Mouse (Mus musculus): ENCODE measurements at regions not wholly inside any gene's neighbourhood (a gene's known extent, or its start where the extent isn't known, plus 50 kb on each side); places are given as distances from the start of the nearest gene placed in this dataset.
A peak's percentile ranks its signal among the peaks of the same experiment; 100 is the strongest.

- TF ChIP-seq POLR2AphosphoS5 (IDR thresholded peaks at IDR 0.05; ENCODE audit: insufficient replicate concordance, low read depth, low read length) (no peak), TAL1 (conservative IDR thresholded peaks at IDR 0.05; ENCODE audit: low read depth, low read length) (no peak), GATA2 (IDR thresholded peaks at IDR 0.05; ENCODE audit: borderline replicate concordance, low read depth, low read length) (no peak), GATA1 (IDR thresholded peaks at IDR 0.05; ENCODE audit: borderline replicate concordance, low read length) (no peak), CTCF (IDR thresholded peaks at IDR 0.05; ENCODE audit: low read depth, low read length) (no peak)
- Histone ChIP-seq H3K27me3 (ENCODE audit: insufficient read depth, low read length) (no peaks in the 10 kb centered on the region), H3K36me3 (replicated peaks) (no peaks in the 10 kb centered on the region), H3K4me1 (ENCODE audit: insufficient read depth, low read depth, low read length) (no peaks in the 10 kb centered on the region), H3K4me3 (ENCODE audit: low read depth, low read length) (no peak overlapping the region), H3K9me3 (replicated peaks) (no peaks in the 10 kb centered on the region)
- DNase-seq (ENCODE audit: low spot score) = no peak
- no peak for ATAC-seq (ENCODE audit: extremely low read depth, insufficient number of reproducible peaks, low FRiP score, poor library complexity, severe bottlenecking)
These were observed 885.9 kb upstream of the Car8 start for GRCm38 (mm10) chr4:9124586-9125232.

- Histone ChIP-seq H3K9me3 (replicated peaks) (no peaks in the 10 kb centered on the region), H3K4me1 (ENCODE audit: insufficient read depth, low read depth, low read length) (no peaks in the 10 kb centered on the region), H3K4me3 (ENCODE audit: low read depth, low read length) (no peak overlapping the region), H3K36me3 (replicated peaks) (no peaks in the 10 kb centered on the region), H3K27me3 (ENCODE audit: insufficient read depth, low read length) (no peaks in the 10 kb centered on the region)
- TF ChIP-seq GATA1 (IDR thresholded peaks at IDR 0.05; ENCODE audit: borderline replicate concordance, low read length) = no peak
- no peak for TF ChIP-seq CTCF (IDR thresholded peaks at IDR 0.05; ENCODE audit: low read depth, low read length)
- no peak for TF ChIP-seq GATA2 (IDR thresholded peaks at IDR 0.05; ENCODE audit: borderline replicate concordance, low read depth, low read length)
- no peak for TF ChIP-seq POLR2AphosphoS5 (IDR thresholded peaks at IDR 0.05; ENCODE audit: insufficient replicate concordance, low read depth, low read length)
- TF ChIP-seq TAL1 (conservative IDR thresholded peaks at IDR 0.05; ENCODE audit: low read depth, low read length) = no peak
- DNase-seq (ENCODE audit: low spot score) = no peak
- ATAC-seq (ENCODE audit: extremely low read depth, insufficient number of reproducible peaks, low FRiP score, poor library complexity, severe bottlenecking) = no peak
These were observed 885.3 kb upstream of the Car8 start for GRCm38 (mm10) chr4:9124109-9124508.

- no peak overlapping the region for H3K4me3 ChIP-seq (ENCODE audit: low read depth, low read length)
- ATAC-seq (ENCODE audit: extremely low read depth, insufficient number of reproducible peaks, low FRiP score, poor library complexity, severe bottlenecking) = no peak
- no peaks in the 10 kb centered on the region for H3K36me3 ChIP-seq (replicated peaks)
- no peaks in the 10 kb centered on the region for H3K4me1 ChIP-seq (ENCODE audit: insufficient read depth, low read depth, low read length)
- no peaks in the 10 kb centered on the region for H3K27me3 ChIP-seq (ENCODE audit: insufficient read depth, low read length)
- no peak for DNase-seq (ENCODE audit: low spot score)
- TF ChIP-seq GATA1 (IDR thresholded peaks at IDR 0.05; ENCODE audit: borderline replicate concordance, low read length) (no peak), GATA2 (IDR thresholded peaks at IDR 0.05; ENCODE audit: borderline replicate concordance, low read depth, low read length) (no peak), POLR2AphosphoS5 (IDR thresholded peaks at IDR 0.05; ENCODE audit: insufficient replicate concordance, low read depth, low read length) (no peak), TAL1 (conservative IDR thresholded peaks at IDR 0.05; ENCODE audit: low read depth, low read length) (no peak), CTCF (IDR thresholded peaks at IDR 0.05; ENCODE audit: low read depth, low read length) (no peak)
- H3K9me3 ChIP-seq (replicated peaks) = no peaks in the 10 kb centered on the region
These were observed 884.7 kb upstream of the Car8 start for GRCm38 (mm10) chr4:9123396-9124031.

GRCm38 (mm10) chr4:9122639-9123286 is 883.9 kb upstream of the Car8 start:
- Histone ChIP-seq H3K27me3 (ENCODE audit: insufficient read depth, low read length) (no peaks in the 10 kb centered on the region), H3K9me3 (replicated peaks) (no peaks in the 10 kb centered on the region), H3K4me3 (ENCODE audit: low read depth, low read length) (no peak overlapping the region), H3K36me3 (replicated peaks) (no peaks in the 10 kb centered on the region), H3K4me1 (ENCODE audit: insufficient read depth, low read depth, low read length) (no peaks in the 10 kb centered on the region)
- no peak for DNase-seq (ENCODE audit: low spot score)
- TF ChIP-seq POLR2AphosphoS5 (IDR thresholded peaks at IDR 0.05; ENCODE audit: insufficient replicate concordance, low read depth, low read length) (no peak), GATA2 (IDR thresholded peaks at IDR 0.05; ENCODE audit: borderline replicate concordance, low read depth, low read length) (no peak), TAL1 (conservative IDR thresholded peaks at IDR 0.05; ENCODE audit: low read depth, low read length) (no peak), GATA1 (IDR thresholded peaks at IDR 0.05; ENCODE audit: borderline replicate concordance, low read length) (no peak), CTCF (IDR thresholded peaks at IDR 0.05; ENCODE audit: low read depth, low read length) (no peak)
- no peak for ATAC-seq (ENCODE audit: extremely low read depth, insufficient number of reproducible peaks, low FRiP score, poor library complexity, severe bottlenecking)

- H3K9me3 ChIP-seq (replicated peaks) = no peaks in the 10 kb centered on the region
- TF ChIP-seq TAL1 (conservative IDR thresholded peaks at IDR 0.05; ENCODE audit: low read depth, low read length) (no peak), POLR2AphosphoS5 (IDR thresholded peaks at IDR 0.05; ENCODE audit: insufficient replicate concordance, low read depth, low read length) (no peak), CTCF (IDR thresholded peaks at IDR 0.05; ENCODE audit: low read depth, low read length) (no peak), GATA2 (IDR thresholded peaks at IDR 0.05; ENCODE audit: borderline replicate concordance, low read depth, low read length) (no peak), GATA1 (IDR thresholded peaks at IDR 0.05; ENCODE audit: borderline replicate concordance, low read length) (no peak)
- H3K36me3 ChIP-seq (replicated peaks) = no peaks in the 10 kb centered on the region
- H3K4me3 ChIP-seq (ENCODE audit: low read depth, low read length) = no peak overlapping the region
- no peak for ATAC-seq (ENCODE audit: extremely low read depth, insufficient number of reproducible peaks, low FRiP score, poor library complexity, severe bottlenecking)
- no peak for DNase-seq (ENCODE audit: low spot score)
- H3K4me1 ChIP-seq (ENCODE audit: insufficient read depth, low read depth, low read length) = no peaks in the 10 kb centered on the region
- no peaks in the 10 kb centered on the region for H3K27me3 ChIP-seq (ENCODE audit: insufficient read depth, low read length)
These were observed 878.3 kb upstream of the Car8 start for GRCm38 (mm10) chr4:9116955-9117647.

- Histone ChIP-seq H3K36me3 (replicated peaks) (no peaks in the 10 kb centered on the region), H3K4me3 (ENCODE audit: low read depth, low read length) (no peak overlapping the region), H3K9me3 (replicated peaks) (no peaks in the 10 kb centered on the region), H3K27me3 (ENCODE audit: insufficient read depth, low read length) (no peaks in the 10 kb centered on the region), H3K4me1 (ENCODE audit: insufficient read depth, low read depth, low read length) (no peaks in the 10 kb centered on the region)
- TF ChIP-seq TAL1 (conservative IDR thresholded peaks at IDR 0.05; ENCODE audit: low read depth, low read length) (no peak), CTCF (IDR thresholded peaks at IDR 0.05; ENCODE audit: low read depth, low read length) (no peak), GATA1 (IDR thresholded peaks at IDR 0.05; ENCODE audit: borderline replicate concordance, low read length) (no peak), POLR2AphosphoS5 (IDR thresholded peaks at IDR 0.05; ENCODE audit: insufficient replicate concordance, low read depth, low read length) (no peak), GATA2 (IDR thresholded peaks at IDR 0.05; ENCODE audit: borderline replicate concordance, low read depth, low read length) (no peak)
- DNase-seq (ENCODE audit: low spot score) (no peak), ATAC-seq (ENCODE audit: extremely low read depth, insufficient number of reproducible peaks, low FRiP score, poor library complexity, severe bottlenecking) (peak; percentile 57)
These were observed 877.0 kb upstream of the Car8 start for GRCm38 (mm10) chr4:9115874-9116273.
